Mouse (Mus musculus): ENCODE data around the gene Fxyd4.

- TF ChIP-seq CTCF (IDR thresholded peaks at IDR 0.05; ENCODE audit: low read depth) (no peak), EP300 (IDR thresholded peaks at IDR 0.05; ENCODE audit: low read depth) (peak; percentile 90)
These were observed 48.8 kb downstream of the Fxyd4 start for GRCm38 (mm10) chr6:117888642-117889096.

Data from liver, embryonic 14.5 days (tissue).